Mouse (Mus musculus) midbrain, embryonic 14.5 days (tissue): ENCODE results near the gene Agpat3. TPM values are rescaled to one million over a fixed set of nuclear protein-coding genes. Genes with fewer than 3 reads are reported as not detected.

Experiments used
- ATAC-seq: fragments of 200-750 bp; cut with Nextera tagmentation; 2 replicates; pipeline ENCODE4 v1.8.0; 2017; ENCODE audit warnings: moderate number of reproducible peaks, moderate library complexity; ENCODE audit not compliant: low FRiP score, low TSS enrichment
- DNase-seq: peaks from one replicate; pipeline ENCODE4 v3.0.0-alpha.2; 2015
- H3K27ac ChIP-seq: fragments of 300-500 bp; sonication (generic); replicated peaks from 2 replicates; pipeline ENCODE4 v1.5.1; 2014; ENCODE audit warnings: mild to moderate bottlenecking, low read depth, low read length, moderate library complexity
- H3K27me3 ChIP-seq: fragments of 300-500 bp; sonication (generic); 2 replicates; pipeline ENCODE4 v1.6.1; 2014; ENCODE audit warnings: low read length, control low read depth, mixed read lengths; ENCODE audit not compliant: control insufficient read depth, insufficient read depth
- H3K36me3 ChIP-seq: fragments of 300-500 bp; sonication (generic); 2 replicates; pipeline ENCODE4 v1.6.1; 2014; ENCODE audit warnings: low read length, control low read depth; ENCODE audit not compliant: control insufficient read depth, insufficient read depth
- H3K4me1 ChIP-seq: fragments of 300-500 bp; sonication (generic); 2 replicates; pipeline ENCODE4 v1.6.1; 2014; ENCODE audit warnings: mild to moderate bottlenecking, antibody characterized with exemption, low read length, control low read depth; ENCODE audit not compliant: control insufficient read depth, insufficient read depth
- H3K4me2 ChIP-seq: fragments of 300-500 bp; sonication (generic); 2 replicates; pipeline ENCODE4 v1.6.1; 2014; ENCODE audit warnings: mild to moderate bottlenecking, low read length, moderate library complexity
- H3K4me3 ChIP-seq: fragments of 300-500 bp; sonication (generic); replicated peaks from 2 replicates; pipeline ENCODE4 v1.5.1; 2014; ENCODE audit warnings: low read depth, low read length
- H3K9ac ChIP-seq: fragments of 300-500 bp; sonication (generic); replicated peaks from 2 replicates; pipeline ENCODE4 v1.6.1; 2014; ENCODE audit warnings: mild to moderate bottlenecking, low read length, moderate library complexity
- H3K9me3 ChIP-seq: fragments of 300-500 bp; sonication (generic); 2 replicates; pipeline ENCODE4 v1.6.1; 2016; ENCODE audit warnings: low read length, control low read depth, mixed read lengths; ENCODE audit not compliant: control insufficient read depth
- WGBS: fragments of 180-500 bp; shearing (Covaris S2); extraction: QIAGEN DNeasy Blood & Tissue Kit; methylation state at CpG from one replicate; pipeline ENCODE4 v1.1.7; 2014; 5-methylcytosine and 5-hydroxymethylcytosine counted together
- polyA plus RNA-seq: library from polyadenylated mRNA; unstranded; fragments of >200 nt; fragmentation: Nextera tagmentation; extraction: Ambion mirVana; gene quantifications from 2 replicates; pipeline ENCODE4 v1.2.1, GENCODE M21; 2014

Agpat3 gene
- polyA plus RNA-seq, 1 experiment from 2014 or later: 61.4 TPM

- WGBS: 84% methylated on average over 1 of the region's 1 CpGs
- H3K36me3 ChIP-seq: 0 out of 2 replicates have a peak, but pooled peaks cover 3% of the 10 kb centered on the region
- ATAC-seq: no peak
Measured at GRCm38 (mm10) chr10:78315145-78315544, 37.1 kb downstream of the Agpat3 start.

GRCm38 (mm10) chr10:78311886-78312635 is 40.2 kb downstream of the Agpat3 start:
- DNase-seq (no peak), ATAC-seq (no peak)
- no peak overlapping the region for H3K9ac ChIP-seq
- H3K27me3 ChIP-seq: no peaks in the 10 kb centered on the region
- no peaks in the 10 kb centered on the region for H3K9me3 ChIP-seq
- H3K4me3 ChIP-seq: no peak overlapping the region
- H3K4me2 ChIP-seq: no peak overlapping the region
- no peak overlapping the region for H3K27ac ChIP-seq
- H3K36me3 ChIP-seq: 0 out of 2 replicates have a peak, but pooled peaks cover 5% of the 10 kb centered on the region
- 87% methylated on average over 13 of the region's 13 CpGs for WGBS
- no peaks in the 10 kb centered on the region for H3K4me1 ChIP-seq

More at GRCm38 (mm10) chr10:78315145-78315544, 37.1 kb downstream of the Agpat3 start:
- Histone ChIP-seq H3K27ac (no peak overlapping the region), H3K9ac (no peak overlapping the region), H3K27me3 (no peaks in the 10 kb centered on the region), H3K4me2 (no peak overlapping the region), H3K9me3 (no peaks in the 10 kb centered on the region), H3K4me3 (no peak overlapping the region), H3K4me1 (no peaks in the 10 kb centered on the region)
- DNase-seq: no peak

DNA sequence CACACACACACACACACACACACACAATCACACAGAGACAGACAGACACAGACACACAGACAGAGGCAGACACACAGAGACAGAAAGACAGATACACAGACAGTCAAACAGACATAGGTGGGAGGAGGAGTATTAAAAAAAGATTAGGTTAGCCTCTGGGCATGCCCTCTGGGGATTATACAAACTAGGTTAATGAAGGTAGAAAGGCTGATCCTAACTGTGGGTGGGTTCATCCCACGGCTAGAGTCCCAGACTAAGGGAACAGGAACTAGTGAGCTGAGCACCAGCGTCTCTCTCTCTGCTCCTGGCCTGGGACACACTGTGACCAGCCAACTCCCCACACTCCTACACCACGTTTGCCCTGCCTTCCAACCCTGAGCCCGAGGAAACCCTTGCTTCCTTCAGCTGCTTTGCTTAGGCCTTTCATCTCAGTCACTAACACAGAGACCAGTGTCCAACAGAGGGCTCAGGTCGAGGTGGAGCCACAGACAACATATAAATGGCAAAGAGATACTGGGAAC is 41.5 kb downstream of the Agpat3 start:
- Histone ChIP-seq H3K4me1 (no peaks in the 10 kb centered on the region), H3K36me3 (0 out of 2 replicates have a peak, but pooled peaks cover 5% of the 10 kb centered on the region), H3K27ac (no peak overlapping the region), H3K9ac (no peak overlapping the region), H3K27me3 (no peaks in the 10 kb centered on the region), H3K9me3 (no peaks in the 10 kb centered on the region), H3K4me3 (no peak overlapping the region), H3K4me2 (no peak overlapping the region)
- DNase-seq (no peak), ATAC-seq (no peak)
- 45% methylated on average over 5 of the region's 5 CpGs for WGBS

- 0 out of 2 replicates have a peak, but pooled peaks cover 5% of the 10 kb centered on the region for H3K36me3 ChIP-seq
- no peaks in the 10 kb centered on the region for H3K27me3 ChIP-seq
- H3K9ac ChIP-seq: no peak overlapping the region
- H3K4me2 ChIP-seq: no peak overlapping the region
- H3K27ac ChIP-seq: no peak overlapping the region
- DNase-seq: no peak
- 54% methylated on average over 2 of the region's 2 CpGs for WGBS
- ATAC-seq: no peak
- no peaks in the 10 kb centered on the region for H3K4me1 ChIP-seq
- no peak overlapping the region for H3K4me3 ChIP-seq
- H3K9me3 ChIP-seq: no peaks in the 10 kb centered on the region
Measured at GRCm38 (mm10) chr10:78308617-78309016, 43.7 kb downstream of the Agpat3 start.

GRCm38 (mm10) chr10:78307391-78307790 is 44.9 kb downstream of the Agpat3 start:
- DNase-seq: no peak
- 65% methylated on average over 3 of the region's 3 CpGs for whole genome bisulfite sequencing

GRCm38 (mm10) chr10:78306027-78306426 is 46.3 kb downstream of the Agpat3 start:
- H3K27me3 ChIP-seq: no peaks in the 10 kb centered on the region
- DNase-seq (no peak), ATAC-seq (no peak)

More at GRCm38 (mm10) chr10:78307391-78307790, 44.9 kb downstream of the Agpat3 start:
- Histone ChIP-seq H3K4me1 (no peaks in the 10 kb centered on the region), H3K36me3 (0 out of 2 replicates have a peak, but pooled peaks cover 5% of the 10 kb centered on the region), H3K4me2 (no peak overlapping the region), H3K27me3 (no peaks in the 10 kb centered on the region), H3K27ac (no peak overlapping the region), H3K4me3 (no peak overlapping the region), H3K9ac (no peak overlapping the region), H3K9me3 (no peaks in the 10 kb centered on the region)
- no peak for ATAC-seq

GRCm38 (mm10) chr10:78304996-78305395 is 47.3 kb downstream of the Agpat3 start:
- Histone ChIP-seq H3K4me2 (no peak overlapping the region), H3K4me3 (no peak overlapping the region), H3K4me1 (no peaks in the 10 kb centered on the region), H3K27ac (no peak overlapping the region), H3K9ac (no peak overlapping the region), H3K27me3 (no peaks in the 10 kb centered on the region), H3K36me3 (0 out of 2 replicates have a peak, but pooled peaks cover 3% of the 10 kb centered on the region), H3K9me3 (no peaks in the 10 kb centered on the region)
- 57% methylated on average over 3 of the region's 3 CpGs for WGBS
- no peak for ATAC-seq
- DNase-seq: no peak

More at GRCm38 (mm10) chr10:78306027-78306426, 46.3 kb downstream of the Agpat3 start:
- H3K4me3 ChIP-seq: no peak overlapping the region
- H3K36me3 ChIP-seq: 0 out of 2 replicates have a peak, but pooled peaks cover 5% of the 10 kb centered on the region
- no peak overlapping the region for H3K4me2 ChIP-seq
- no peaks in the 10 kb centered on the region for H3K4me1 ChIP-seq
- no peak overlapping the region for H3K9ac ChIP-seq
- no peak overlapping the region for H3K27ac ChIP-seq
- no peaks in the 10 kb centered on the region for H3K9me3 ChIP-seq
- WGBS: 69% methylated on average over 4 of the region's 4 CpGs

- H3K4me1 ChIP-seq: no peaks in the 10 kb centered on the region
- H3K36me3 ChIP-seq: no peaks in the 10 kb centered on the region
- H3K27ac ChIP-seq: no peak overlapping the region
- no peak overlapping the region for H3K9ac ChIP-seq
- ATAC-seq (no peak), DNase-seq (no peak)
- no peak overlapping the region for H3K4me2 ChIP-seq
- H3K4me3 ChIP-seq: no peak overlapping the region
- WGBS: 86% methylated on average over 7 of the region's 7 CpGs
- no peaks in the 10 kb centered on the region for H3K27me3 ChIP-seq
- H3K9me3 ChIP-seq: no peaks in the 10 kb centered on the region
Measured at GRCm38 (mm10) chr10:78303675-78304074, 48.6 kb downstream of the Agpat3 start.

DNA sequence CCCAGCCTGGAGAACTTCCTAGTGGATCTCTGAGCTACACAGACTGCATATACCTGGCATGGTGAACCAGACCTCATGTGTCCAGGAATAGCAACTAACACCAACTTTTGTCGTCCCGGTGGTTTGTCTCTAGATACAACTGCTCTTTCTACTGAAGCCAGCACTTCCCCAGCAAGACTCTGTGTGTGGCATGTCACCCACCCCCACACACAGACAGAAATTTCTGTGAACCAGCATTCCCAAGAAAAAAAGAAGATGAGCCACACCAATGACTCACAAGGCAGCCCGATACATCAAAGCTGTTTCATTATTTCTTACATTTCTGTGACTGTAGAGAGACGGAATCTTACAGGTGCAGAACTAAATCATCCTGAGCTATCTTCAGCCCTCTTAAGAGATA is 52.2 kb downstream of the Agpat3 start:
- 96% methylated on average over 4 of the region's 4 CpGs for WGBS
- H3K27me3 ChIP-seq: no peaks in the 10 kb centered on the region
- H3K9ac ChIP-seq: no peak overlapping the region
- no peak overlapping the region for H3K4me3 ChIP-seq
- no peaks in the 10 kb centered on the region for H3K4me1 ChIP-seq
- DNase-seq: no peak
- no peak for ATAC-seq
- H3K9me3 ChIP-seq: no peaks in the 10 kb centered on the region
- H3K27ac ChIP-seq: no peak overlapping the region
- H3K4me2 ChIP-seq: no peak overlapping the region
- no peaks in the 10 kb centered on the region for H3K36me3 ChIP-seq
